Mouse (Mus musculus) megakaryocyte-erythroid progenitor cell, adult 5 weeks (primary cell): ENCODE data around the gene Ttc39b. TPM values are rescaled to one million over a fixed set of nuclear protein-coding genes. Genes with fewer than 3 reads are reported as not detected.

Experiments
- polyA plus RNA-seq: library from polyadenylated mRNA; stranded (reverse); fragments of >175 nt; gene quantifications from 2 replicates; pipeline ENCODE4 v1.2.3, GENCODE M21; 2012

Gene Ttc39b
- polyA plus RNA-seq: 0.24 and 1.1 TPM in 2 replicates

DNA sequence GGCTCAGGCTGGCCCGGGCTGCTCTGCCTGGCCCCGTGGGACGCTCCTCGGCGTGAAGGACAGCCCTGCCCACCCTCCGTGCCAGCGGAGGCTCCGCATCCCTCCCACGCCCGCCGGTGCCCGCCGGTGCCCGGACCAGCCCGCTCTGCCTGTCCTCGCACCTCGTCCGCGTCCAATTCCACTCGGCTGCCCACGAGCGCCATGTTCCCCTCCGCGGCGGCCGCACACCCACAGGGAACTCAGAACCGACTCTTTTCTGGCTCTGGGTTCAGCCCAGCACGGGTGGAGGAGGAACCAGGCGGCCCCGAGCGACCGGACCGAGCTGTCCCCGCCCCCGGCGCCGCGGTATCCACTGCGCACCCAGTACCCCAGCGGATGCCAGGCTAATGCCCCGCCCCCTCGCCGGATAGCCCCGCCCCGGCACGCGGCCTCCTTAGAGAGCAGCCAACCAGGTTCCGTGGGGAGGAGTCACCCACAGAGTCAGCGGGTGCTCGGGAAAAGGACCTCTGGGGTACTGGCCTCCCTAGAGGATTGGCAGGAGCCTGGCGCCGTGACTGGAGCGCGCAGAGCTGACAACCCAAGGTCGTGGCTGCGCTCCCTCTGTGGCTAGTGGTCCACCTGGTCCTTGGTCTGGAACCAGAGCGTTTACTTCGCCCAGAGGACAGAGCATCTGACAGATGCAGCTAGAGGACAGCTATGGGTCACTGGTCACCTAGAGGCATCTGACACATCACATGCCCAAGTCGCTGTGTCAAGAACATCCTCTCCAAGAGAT lies at the start of gene Ttc39b:
Ttc39b (minus strand) TSS at position 346 of the 775 bp plus-strand sequence.

Other genes starting within 250 kb of the Ttc39b start
- gene Snapc3, start 93.5 kb upstream of the Ttc39b start, polyA plus RNA-seq: 8.3 and 10.3 TPM in 2 replicates
- gene Psip1, start 162.2 kb upstream of the Ttc39b start, polyA plus RNA-seq: 65.2 and 85.9 TPM in 2 replicates
- 2.7 and 3.0 TPM in 2 replicates for gene Ccdc171, start 201.3 kb upstream of the Ttc39b start, polyA plus RNA-seq